Mouse (Mus musculus) lung, adult 2 months (tissue): ENCODE measurements around the gene Pard6b. TPM values are rescaled to one million over a fixed set of nuclear protein-coding genes. Genes with fewer than 3 reads are reported as not detected.
A peak's percentile ranks its signal among the peaks of the same experiment; 100 is the strongest.
"Not testable (repeated sequence)": the region's sequence is repeated elsewhere in the genome, so short reads cannot be mapped to it uniquely, and the experiment has no call there.

Source experiments
- DNase-seq: peaks from one replicate; pipeline ENCODE4 v3.0.0; 2022
- H3K4me1 ChIP-seq: fragments of 200-500 bp; 2 replicates; pipeline ENCODE4 v1.6.1; 2011; ENCODE audit warnings: low read length; ENCODE audit not compliant: control insufficient read depth, insufficient read depth
- H3K4me3 ChIP-seq: fragments of 200-500 bp; replicated peaks from 2 replicates; pipeline ENCODE3; 2011; ENCODE audit warnings: low read depth, mild to moderate bottlenecking, control low read depth, low read length; ENCODE audit errors: extremely low read depth
- CTCF ChIP-seq: fragments of 200-500 bp; IDR thresholded peaks from 2 replicates; pipeline ENCODE4 v1.5.1; 2011; ENCODE audit warnings: mild to moderate bottlenecking, low read length, control low read depth; ENCODE audit not compliant: insufficient read depth
- POLR2A ChIP-seq: fragments of 200-500 bp; IDR thresholded peaks from 2 replicates; pipeline ENCODE4 v1.6.1; 2011; ENCODE audit warnings: low read depth, mild to moderate bottlenecking, control low read depth, low read length, borderline replicate concordance; ENCODE audit errors: extremely low read depth
- WGBS: fragments of 180-500 bp; shearing (Covaris S2); methylation state at CpG from one replicate; pipeline ENCODE4 v1.1.7; 2018; 5-methylcytosine and 5-hydroxymethylcytosine counted together
- polyA plus RNA-seq: library from polyadenylated mRNA; depleted of rRNA; stranded (reverse); fragments of >200 nt; gene quantifications from 2 replicates; pipeline ENCODE4 v1.2.3, GENCODE M21; 2012

Gene Pard6b
- polyA plus RNA-seq, 1 experiment, result 60.1 TPM

DNA sequence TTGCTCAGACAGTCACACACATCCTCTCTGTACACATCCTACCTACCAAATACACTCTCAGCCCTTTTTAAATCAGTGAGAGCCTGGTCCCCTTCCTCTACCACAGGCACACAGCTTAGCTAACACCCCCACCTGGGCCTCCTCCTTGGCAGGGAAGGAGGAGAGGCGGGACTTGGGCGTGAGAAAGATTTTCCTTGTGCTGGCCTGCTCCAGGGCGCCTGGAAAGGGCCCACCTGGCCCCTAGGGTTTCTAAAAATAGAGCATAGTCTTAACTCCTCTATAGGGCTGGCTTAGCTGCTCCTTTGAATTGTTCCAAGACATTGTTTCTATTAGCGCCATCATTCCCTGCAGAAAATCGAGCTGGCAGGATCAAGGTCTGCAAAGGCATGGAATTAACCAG, 35.0 kb upstream of the Pard6b start:
- no peak for DNase-seq
- peaks cover 3% of the 10 kb centered on the region; the same call in 1 of the 2 replicates for H3K4me1 ChIP-seq
- 33% methylated on average over 5 of the region's 5 CpGs for WGBS
- TF ChIP-seq CTCF (no peak), POLR2A (no peak)
- no peak overlapping the region for H3K4me3 ChIP-seq

DNA sequence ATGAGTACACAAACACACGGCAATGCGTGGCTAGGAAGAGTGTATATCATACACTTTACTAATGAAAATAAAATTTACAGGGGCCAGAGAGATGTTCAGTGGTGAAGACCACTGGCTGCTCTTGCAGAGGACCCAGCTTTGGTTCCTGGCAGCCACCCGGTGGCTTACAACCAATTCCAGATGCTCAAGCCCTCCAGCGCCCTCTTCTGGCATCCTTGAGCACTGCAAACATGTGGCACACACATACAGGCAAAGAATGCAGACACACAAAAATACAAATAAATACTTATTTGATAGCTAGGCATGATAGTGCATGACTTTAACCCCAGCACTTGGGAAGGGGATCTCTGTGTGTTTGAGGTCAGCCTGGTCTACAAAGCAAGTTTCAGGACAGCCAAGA, 34.3 kb upstream of the Pard6b start:
- DNase-seq, result no peak
- TF ChIP-seq CTCF (0 out of 2 replicates have a peak, but pooled peaks have one; percentile 1), POLR2A (no peak)
- Histone ChIP-seq H3K4me1 (peaks cover 3% of the 10 kb centered on the region; the same call in 1 of the 2 replicates), H3K4me3 (no peak overlapping the region)
- WGBS, result 74% methylated on average over 4 of the region's 4 CpGs

DNA sequence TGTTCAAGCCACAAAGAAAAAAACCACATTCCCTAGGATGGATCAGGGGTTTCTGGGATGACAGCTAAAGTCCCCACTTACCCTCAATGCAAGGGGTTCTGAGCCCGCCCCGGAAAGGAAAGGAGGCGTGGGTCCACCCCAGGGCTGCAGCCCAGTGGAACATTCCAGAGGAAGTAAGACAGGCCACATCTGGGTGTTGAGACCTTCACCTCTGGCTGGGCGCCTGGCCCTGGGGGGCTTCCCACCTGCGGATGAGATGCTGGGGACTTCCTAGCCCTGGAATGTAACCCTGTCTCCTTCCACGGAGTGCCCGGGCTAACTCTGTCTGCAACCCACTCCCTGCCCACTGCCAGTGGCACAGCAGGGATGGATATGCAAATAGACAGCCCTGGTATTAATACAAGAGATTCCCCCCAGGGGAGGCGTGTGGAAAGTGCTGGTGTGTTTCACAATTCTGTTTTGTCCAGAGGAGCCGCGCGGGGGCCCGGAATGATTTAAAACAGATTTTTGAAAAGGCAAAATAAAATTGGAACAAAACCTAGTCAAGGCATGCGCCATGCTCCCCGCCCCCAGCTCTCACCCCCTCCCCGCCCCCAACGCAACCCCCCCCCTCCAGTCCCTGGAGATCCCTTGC, 31.7 kb upstream of the Pard6b start:
- TF ChIP-seq POLR2A, result no peak
- no peak for TF ChIP-seq CTCF
- no peak for DNase-seq
- Histone ChIP-seq H3K4me1 (peaks cover 3% of the 10 kb centered on the region; the same call in 1 of the 2 replicates), H3K4me3 (no peak overlapping the region)
- WGBS, result 20% methylated on average over 16 of the region's 16 CpGs

DNA sequence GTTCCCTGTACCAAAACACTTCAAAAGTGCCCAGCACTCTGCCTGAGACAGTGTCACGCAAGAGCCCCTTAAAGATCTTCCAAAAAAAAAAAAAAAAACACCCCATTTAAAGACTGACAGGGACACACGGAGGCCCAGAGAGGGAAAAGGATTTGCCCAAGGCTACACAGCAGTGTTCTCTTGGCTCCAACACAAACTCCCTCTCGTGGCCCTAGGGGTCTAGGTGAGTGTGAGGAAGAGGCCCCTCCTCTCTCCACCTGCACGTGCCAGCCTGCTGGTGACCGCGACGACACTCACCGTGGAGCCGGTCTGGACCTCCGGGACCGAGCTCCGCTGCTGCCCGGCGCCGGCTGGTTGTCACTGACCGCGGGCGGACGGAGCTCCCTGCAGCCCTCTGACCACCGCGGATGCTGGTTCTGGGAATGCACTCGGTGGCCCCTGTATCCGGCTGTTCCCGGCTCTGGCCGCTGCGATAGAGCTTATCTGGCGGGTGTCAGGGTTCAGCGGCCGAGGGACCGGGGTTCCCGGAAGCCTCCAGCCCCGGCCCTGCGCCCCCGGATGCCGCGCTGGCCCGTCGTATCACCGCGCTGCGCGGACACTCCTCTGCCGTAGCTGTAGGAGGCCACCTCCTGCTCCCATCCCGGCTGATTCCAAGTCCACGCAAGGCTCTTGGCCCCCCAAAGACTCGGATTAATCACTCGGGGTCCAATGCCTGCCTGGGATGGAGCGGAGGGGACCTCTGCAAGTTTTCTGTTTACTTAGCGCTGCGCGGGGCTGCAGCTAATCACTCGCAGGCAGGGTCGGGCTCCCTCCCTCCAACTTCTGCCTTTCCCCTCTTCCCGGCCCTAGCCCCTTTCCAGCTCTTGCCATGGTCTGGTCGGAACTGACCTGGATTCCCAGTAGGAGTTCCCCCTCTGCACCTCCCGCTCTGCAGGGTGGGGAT, 30.5 kb upstream of the Pard6b start:
- WGBS, result 2% methylated on average over 56 of the region's 56 CpGs
- Histone ChIP-seq H3K4me1 (peaks cover 3% of the 10 kb centered on the region; the same call in 1 of the 2 replicates), H3K4me3 (peak overlapping the region; percentile 49)
- peak; percentile 34 for DNase-seq
- TF ChIP-seq CTCF, result no peak
- TF ChIP-seq POLR2A, result no peak

DNA sequence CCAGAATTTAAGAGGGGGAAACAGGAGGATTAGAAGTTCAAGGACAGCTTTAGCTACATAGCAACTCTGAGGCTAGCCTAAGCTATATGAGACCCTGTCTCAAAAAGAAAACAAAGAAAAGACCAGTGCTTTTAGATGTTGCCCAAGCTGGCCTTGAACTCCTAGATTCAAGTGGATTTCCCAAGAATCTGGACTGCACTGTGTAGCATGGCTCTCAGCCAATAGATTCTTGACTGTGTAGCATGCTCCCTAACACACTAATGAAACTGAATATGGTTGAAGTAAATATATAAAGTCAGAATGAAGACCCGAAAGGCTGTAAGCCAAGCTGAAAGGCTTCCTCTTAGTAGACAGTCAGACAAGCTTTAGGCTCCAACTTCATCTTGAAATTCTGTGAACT, 28.6 kb upstream of the Pard6b start:
- H3K4me1 ChIP-seq, result peaks cover 3% of the 10 kb centered on the region; the same call in 1 of the 2 replicates
- TF ChIP-seq CTCF, result no peak
- DNase-seq, result no peak
- H3K4me3 ChIP-seq, result no peak overlapping the region
- WGBS, result 89% methylated on average over 1 of the region's 1 CpGs

DNA sequence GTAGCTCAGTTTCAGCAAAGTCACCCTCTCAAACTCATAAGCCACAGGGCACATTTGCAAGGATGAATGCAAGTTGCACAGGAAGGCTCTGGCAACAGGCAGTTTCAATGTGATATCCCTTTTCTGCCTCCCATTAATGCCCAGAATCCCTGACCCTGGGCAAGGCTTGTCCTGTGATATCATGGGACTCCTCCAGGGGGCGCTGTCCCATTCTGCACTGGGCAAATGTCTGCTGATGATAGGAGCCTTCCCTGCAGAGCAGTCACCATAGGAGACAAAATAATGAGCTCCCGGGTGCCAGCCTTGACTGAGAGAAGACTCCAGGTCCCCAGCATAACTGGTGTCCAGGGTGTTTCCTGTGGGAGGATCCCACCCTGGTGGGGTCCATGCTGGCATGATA, 28.1 kb upstream of the Pard6b start:
- 28% methylated on average over 2 of the region's 2 CpGs for WGBS
- Histone ChIP-seq H3K4me3 (no peak overlapping the region), H3K4me1 (peaks cover 3% of the 10 kb centered on the region; the same call in 1 of the 2 replicates)
- peak; percentile 68 for DNase-seq
- TF ChIP-seq POLR2A (no peak), CTCF (peak; percentile 68)

DNA sequence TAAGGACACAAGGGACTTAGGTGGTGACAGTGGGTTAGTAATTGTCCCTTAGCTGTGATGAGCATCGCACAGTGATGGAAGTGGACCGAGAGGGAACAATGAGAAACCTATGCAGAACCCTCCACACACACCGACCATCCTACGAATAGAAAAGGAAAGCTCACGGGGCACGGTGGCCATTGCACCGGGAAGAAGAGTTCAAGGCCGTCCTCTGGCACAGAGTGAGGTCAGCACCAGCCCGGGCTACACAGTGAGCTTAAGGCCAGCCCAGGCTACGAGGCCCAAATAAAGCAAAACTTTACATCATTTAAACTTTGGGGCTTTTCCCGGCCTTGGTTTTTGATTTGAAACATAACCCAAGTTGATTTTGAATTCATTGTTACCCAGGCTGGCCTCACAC, 26.7 kb upstream of the Pard6b start:
- WGBS, result 92% methylated on average over 11 of the region's 11 CpGs
- no peak for TF ChIP-seq POLR2A
- no peak for TF ChIP-seq CTCF
- Histone ChIP-seq H3K4me1 (peaks cover 3% of the 10 kb centered on the region; the same call in 1 of the 2 replicates), H3K4me3 (no peak overlapping the region)
- no peak for DNase-seq

DNA sequence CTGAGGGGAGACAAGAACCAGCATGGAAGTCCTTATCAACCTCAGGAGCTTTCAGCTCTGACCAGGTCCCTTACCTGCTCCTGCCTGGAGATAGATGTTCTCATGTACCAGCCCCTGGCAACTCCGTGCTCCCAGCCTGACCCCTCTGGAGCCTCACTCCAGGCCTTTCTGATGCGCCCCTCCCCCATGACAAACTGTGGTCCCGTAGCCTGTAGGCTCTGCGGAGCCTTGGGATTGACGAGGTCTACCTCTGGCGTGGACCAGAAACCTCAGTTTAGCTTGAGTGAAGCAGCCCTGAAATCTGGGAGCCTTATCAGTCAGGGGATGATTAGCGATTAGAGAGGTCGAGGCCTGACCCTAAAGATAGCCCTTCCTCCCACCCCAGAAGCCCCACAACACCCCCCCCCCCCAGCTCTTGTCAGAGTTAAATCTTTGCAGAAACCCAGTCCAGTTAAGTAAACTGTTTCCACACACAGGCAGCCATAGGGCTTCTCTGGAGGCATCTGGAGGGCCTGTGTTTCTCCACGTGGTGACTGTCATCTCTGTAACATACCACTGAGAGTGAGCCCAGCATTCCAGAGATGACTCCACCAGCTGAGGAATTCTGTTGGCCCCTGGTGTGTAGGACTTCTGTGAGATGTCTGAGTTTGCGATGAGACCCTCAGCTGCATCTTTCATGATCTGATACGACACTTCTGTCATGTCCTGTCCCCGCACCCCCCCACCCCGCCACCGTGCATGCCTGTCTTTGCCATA, 24.7 kb upstream of the Pard6b start:
- no peak overlapping the region for H3K4me3 ChIP-seq
- TF ChIP-seq CTCF, result no peak
- no peak for TF ChIP-seq POLR2A
- H3K4me1 ChIP-seq, result no peaks in the 10 kb centered on the region
- 54% methylated on average over 14 of the region's 14 CpGs for WGBS
- DNase-seq, result no peak

DNA sequence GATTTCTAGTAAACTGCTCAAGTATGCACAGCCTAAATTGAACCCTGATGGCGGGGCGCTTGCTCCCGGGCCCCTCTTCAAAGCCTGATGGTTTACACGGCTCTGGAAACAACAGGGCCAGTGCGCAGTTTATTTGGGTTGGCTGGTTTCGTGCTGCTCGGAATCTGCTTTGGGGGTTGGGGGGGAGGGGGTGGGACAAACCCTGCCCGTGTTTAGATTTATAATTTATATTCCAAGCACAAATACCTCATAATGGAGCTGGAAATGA, 24.2 kb upstream of the Pard6b start:
- H3K4me1 ChIP-seq, result no peaks in the 10 kb centered on the region
- no peak for TF ChIP-seq CTCF
- TF ChIP-seq POLR2A, result no peak
- 54% methylated on average over 8 of the region's 8 CpGs for WGBS
- no peak overlapping the region for H3K4me3 ChIP-seq
- no peak for DNase-seq

DNA sequence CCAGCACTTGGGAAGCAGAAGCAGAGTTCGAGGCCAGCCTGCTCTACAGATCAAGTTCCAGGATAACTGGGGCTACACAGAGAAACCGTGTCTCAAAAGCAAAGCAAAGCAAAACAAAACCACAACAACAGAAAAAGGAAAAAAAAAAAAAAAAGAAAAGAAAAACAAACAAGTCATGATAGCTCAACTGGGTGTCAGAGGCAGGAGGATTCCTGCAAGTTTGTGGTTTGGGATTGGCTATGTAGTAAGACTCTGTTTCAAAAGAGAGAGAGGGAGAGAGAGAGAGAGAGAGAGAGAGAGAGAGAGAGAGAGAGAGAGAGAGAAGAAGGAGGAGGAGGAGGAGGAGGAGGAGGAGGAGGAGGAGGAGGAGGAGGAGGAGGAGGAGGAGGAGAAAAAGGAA, 22.9 kb upstream of the Pard6b start:
- H3K4me3 ChIP-seq, H3K4me1 ChIP-seq, DNase-seq: not testable (repeated sequence)
- 74% methylated on average over 2 of the region's 2 CpGs for WGBS
